Mouse (Mus musculus) intestine, embryonic 14.5 days (tissue): Measurements from ENCODE around the gene Atp11a. TPM values are rescaled to one million over a fixed set of nuclear protein-coding genes. Genes with fewer than 3 reads are reported as not detected.

Experiments
- ATAC-seq: fragments of 200-750 bp; cut with Nextera tagmentation; replicated peaks from 2 replicates; pipeline ENCODE4 v1.8.0; 2017; ENCODE audit warnings: low read depth, moderate number of reproducible peaks, moderate TSS enrichment, moderate library complexity; ENCODE audit not compliant: low FRiP score, low TSS enrichment
- DNase-seq: peaks from one replicate; pipeline ENCODE4 v3.0.0-alpha.2; 2018; ENCODE audit warnings: low spot score
- H3K27ac ChIP-seq: fragments of 300-500 bp; sonication (generic); 2 replicates; pipeline ENCODE4 v1.5.1; 2014; ENCODE audit warnings: low read depth, mild to moderate bottlenecking, control low read depth
- H3K27me3 ChIP-seq: fragments of 300-500 bp; sonication (generic); replicated peaks from 2 replicates; pipeline ENCODE4 v1.6.1; 2014; ENCODE audit warnings: low read length, control low read depth; ENCODE audit not compliant: control insufficient read depth, insufficient read depth
- H3K36me3 ChIP-seq: fragments of 300-500 bp; sonication (generic); 2 replicates; pipeline ENCODE4 v1.6.1; 2014; ENCODE audit warnings: low read length, control low read depth; ENCODE audit not compliant: control insufficient read depth, insufficient read depth
- H3K4me1 ChIP-seq: fragments of 300-500 bp; sonication (generic); replicated peaks from 2 replicates; pipeline ENCODE4 v1.6.1; 2014; ENCODE audit warnings: low read length, control low read depth, mixed read lengths; ENCODE audit not compliant: control insufficient read depth, insufficient read depth
- H3K4me2 ChIP-seq: fragments of 300-500 bp; sonication (generic); 2 replicates; pipeline ENCODE4 v1.6.1; 2014; ENCODE audit warnings: low read length
- H3K4me3 ChIP-seq: fragments of 300-500 bp; sonication (generic); 2 replicates; pipeline ENCODE4 v1.5.1; 2014; ENCODE audit warnings: low read depth, low read length, control low read depth, mixed read lengths
- H3K9ac ChIP-seq: fragments of 300-500 bp; sonication (generic); 2 replicates; pipeline ENCODE4 v1.6.1; 2014; ENCODE audit warnings: mild to moderate bottlenecking, low read length
- H3K9me3 ChIP-seq: fragments of 300-500 bp; sonication (generic); 2 replicates; pipeline ENCODE4 v1.6.1; 2016; ENCODE audit warnings: low read length, control low read depth; ENCODE audit not compliant: control insufficient read depth
- WGBS: fragments of 180-500 bp; shearing (Covaris S2); extraction: QIAGEN DNeasy Blood & Tissue Kit; methylation state at CpG from one replicate; pipeline ENCODE4 v1.1.7; 2014; 5-methylcytosine and 5-hydroxymethylcytosine counted together
- polyA plus RNA-seq: library from polyadenylated mRNA; unstranded; fragments of >200 nt; fragmentation: Nextera tagmentation; extraction: Ambion mirVana; gene quantifications from 2 replicates; pipeline ENCODE4 v1.2.1, GENCODE M21; 2014

Gene Atp11a
- polyA plus RNA-seq, 1 experiment from 2014 or later = 26.4 TPM

GRCm38 (mm10) chr8:12874194-12874791 is 117.5 kb downstream of the Atp11a start:
- WGBS = 23% methylated on average over 8 of the region's 8 CpGs
- Histone ChIP-seq H3K4me2 (peak overlapping the region; percentile 78), H3K4me3 (peak overlapping the region; percentile 49), H3K27ac (no peak overlapping the region), H3K9me3 (no peaks in the 10 kb centered on the region), H3K9ac (peak overlapping the region; percentile 40), H3K27me3 (0 out of 2 replicates have a peak, but pooled peaks cover 6% of the 10 kb centered on the region), H3K36me3 (no peaks in the 10 kb centered on the region), H3K4me1 (peaks cover 3% of the 10 kb centered on the region)
- peak; percentile 42 for ATAC-seq
- no peak for DNase-seq

GRCm38 (mm10) chr8:12874971-12875370 is 118.2 kb downstream of the Atp11a start:
- H3K36me3 ChIP-seq = no peaks in the 10 kb centered on the region
- no peak overlapping the region for H3K9ac ChIP-seq
- 0 out of 2 replicates have a peak, but pooled peaks cover 6% of the 10 kb centered on the region for H3K27me3 ChIP-seq
- H3K4me1 ChIP-seq = peaks cover 3% of the 10 kb centered on the region
- no peak overlapping the region for H3K4me2 ChIP-seq
- no peak for DNase-seq
- 81% methylated on average over 4 of the region's 4 CpGs for WGBS
- no peaks in the 10 kb centered on the region for H3K9me3 ChIP-seq
- no peak for ATAC-seq
- H3K4me3 ChIP-seq = no peak overlapping the region
- H3K27ac ChIP-seq = no peak overlapping the region

GRCm38 (mm10) chr8:12877126-12877525 is 120.3 kb downstream of the Atp11a start:
- ATAC-seq = no peak
- Histone ChIP-seq H3K4me2 (no peak overlapping the region), H3K9me3 (no peaks in the 10 kb centered on the region), H3K4me1 (peaks cover 3% of the 10 kb centered on the region), H3K9ac (no peak overlapping the region), H3K36me3 (no peaks in the 10 kb centered on the region), H3K4me3 (no peak overlapping the region), H3K27ac (no peak overlapping the region), H3K27me3 (0 out of 2 replicates have a peak, but pooled peaks cover 3% of the 10 kb centered on the region)
- WGBS = 85% methylated on average over 6 of the region's 6 CpGs
- no peak for DNase-seq

GRCm38 (mm10) chr8:12880163-12880562 is 123.3 kb downstream of the Atp11a start:
- no peak overlapping the region for H3K4me2 ChIP-seq
- no peak overlapping the region for H3K9ac ChIP-seq
- WGBS = 86% methylated on average over 6 of the region's 6 CpGs
- no peaks in the 10 kb centered on the region for H3K9me3 ChIP-seq
- no peak overlapping the region for H3K27ac ChIP-seq
- H3K4me1 ChIP-seq = no peaks in the 10 kb centered on the region
- no peak overlapping the region for H3K4me3 ChIP-seq
- ATAC-seq (no peak), DNase-seq (no peak)
- H3K27me3 ChIP-seq = no peaks in the 10 kb centered on the region
- H3K36me3 ChIP-seq = no peaks in the 10 kb centered on the region

- ATAC-seq (peak; percentile 51; the same call in 1 of the 2 replicates), DNase-seq (no peak)
- 0 out of 2 replicates have a peak overlapping the region, but pooled peaks have one; percentile 16 for H3K4me2 ChIP-seq
- no peak overlapping the region for H3K27ac ChIP-seq
- H3K4me3 ChIP-seq = no peak overlapping the region
- no peak overlapping the region for H3K9ac ChIP-seq
- no peaks in the 10 kb centered on the region for H3K36me3 ChIP-seq
- WGBS = 62% methylated on average over 21 of the region's 21 CpGs
- no peaks in the 10 kb centered on the region for H3K9me3 ChIP-seq
- no peaks in the 10 kb centered on the region for H3K27me3 ChIP-seq
- no peaks in the 10 kb centered on the region for H3K4me1 ChIP-seq
Measured at GRCm38 (mm10) chr8:12883051-12884004, 126.5 kb downstream of the Atp11a start.

GRCm38 (mm10) chr8:12887772-12888435 is 131.1 kb downstream of the Atp11a start:
- Histone ChIP-seq H3K27me3 (no peaks in the 10 kb centered on the region), H3K36me3 (no peaks in the 10 kb centered on the region), H3K9ac (no peak overlapping the region), H3K4me3 (no peak overlapping the region), H3K27ac (no peak overlapping the region), H3K4me2 (no peak overlapping the region), H3K4me1 (no peaks in the 10 kb centered on the region), H3K9me3 (no peaks in the 10 kb centered on the region)
- ATAC-seq = no peak
- no peak for DNase-seq
- 84% methylated on average over 16 of the region's 16 CpGs for WGBS

- H3K4me1 ChIP-seq = no peaks in the 10 kb centered on the region
- 87% methylated on average over 11 of the region's 11 CpGs for WGBS
- H3K4me2 ChIP-seq = no peak overlapping the region
- ATAC-seq (no peak), DNase-seq (no peak)
- no peaks in the 10 kb centered on the region for H3K9me3 ChIP-seq
- H3K9ac ChIP-seq = no peak overlapping the region
- H3K36me3 ChIP-seq = no peaks in the 10 kb centered on the region
- no peaks in the 10 kb centered on the region for H3K27me3 ChIP-seq
- no peak overlapping the region for H3K27ac ChIP-seq
- no peak overlapping the region for H3K4me3 ChIP-seq
Measured at GRCm38 (mm10) chr8:12889046-12889598, 132.3 kb downstream of the Atp11a start.

- DNase-seq = no peak
- H3K9ac ChIP-seq = no peak overlapping the region
- ATAC-seq = no peak
- no peaks in the 10 kb centered on the region for H3K9me3 ChIP-seq
- no peak overlapping the region for H3K4me2 ChIP-seq
- no peak overlapping the region for H3K27ac ChIP-seq
- no peaks in the 10 kb centered on the region for H3K36me3 ChIP-seq
- WGBS = 71% methylated on average over 5 of the region's 5 CpGs
- H3K4me3 ChIP-seq = no peak overlapping the region
- no peaks in the 10 kb centered on the region for H3K27me3 ChIP-seq
- peaks cover 4% of the 10 kb centered on the region; the same call in 1 of the 2 replicates for H3K4me1 ChIP-seq
Measured at GRCm38 (mm10) chr8:12892882-12893446, 136.2 kb downstream of the Atp11a start.
